Mouse (Mus musculus): Measurements from ENCODE around the gene Scn5a. TPM values are rescaled to one million over a fixed set of nuclear protein-coding genes. Genes with fewer than 3 reads are reported as not detected.

Gene Scn5a
- total and polyA plus RNA-seq, 3 experiments, result 101 to 173 (median 161) TPM

DNA sequence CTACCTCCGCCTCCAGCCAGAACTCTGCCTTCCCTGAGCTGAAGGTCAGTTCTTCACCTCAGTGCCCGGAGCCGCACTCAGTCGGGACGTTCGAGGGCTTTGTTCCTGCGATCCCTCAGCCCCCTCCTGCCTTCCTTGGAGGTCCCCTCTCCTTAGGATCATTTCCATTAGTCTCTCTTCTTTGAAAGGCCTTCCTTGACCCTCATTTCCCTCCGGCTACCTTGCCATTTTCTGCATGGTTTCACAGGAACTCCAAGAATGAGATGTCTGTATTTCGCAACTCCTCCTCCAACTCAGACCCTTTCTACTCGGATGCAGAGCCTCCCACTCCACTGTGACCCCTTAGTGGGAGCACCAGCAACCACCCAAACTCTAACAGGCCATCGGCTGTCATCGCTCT, 31.3 kb downstream of the Scn5a start:
- Histone ChIP-seq H3K27ac (no peak overlapping the region), H3K4me3 (no peak overlapping the region), H3K4me1 (ENCODE audit: control insufficient read depth, insufficient read depth, low read length) (no peaks in the 10 kb centered on the region), H3K9ac (ENCODE audit: low read depth, low read length) (no peak overlapping the region), H3K79me2 (replicated peaks; ENCODE audit: control insufficient read depth, insufficient read depth, low read length) (no peaks in the 10 kb centered on the region), H3K36me3 (ENCODE audit: control insufficient read depth, insufficient read depth, low read length) (no peaks in the 10 kb centered on the region), H3K27me3 (ENCODE audit: control insufficient read depth, insufficient read depth, low read length) (no peaks in the 10 kb centered on the region)
- intact Hi-C loops (cut with DNase I), result no loop called here
- TF ChIP-seq EP300 (IDR thresholded peaks at IDR 0.05; ENCODE audit: insufficient read depth, low read depth, low read length) (no peak), CTCF (IDR thresholded peaks at IDR 0.05) (no peak), POLR2A (IDR thresholded peaks at IDR 0.05; ENCODE audit: insufficient read depth, low read depth, low read length) (no peak)
- 77% methylated on average over 12 of the region's 12 CpGs for WGBS
- no peak for DNase-seq

DNA sequence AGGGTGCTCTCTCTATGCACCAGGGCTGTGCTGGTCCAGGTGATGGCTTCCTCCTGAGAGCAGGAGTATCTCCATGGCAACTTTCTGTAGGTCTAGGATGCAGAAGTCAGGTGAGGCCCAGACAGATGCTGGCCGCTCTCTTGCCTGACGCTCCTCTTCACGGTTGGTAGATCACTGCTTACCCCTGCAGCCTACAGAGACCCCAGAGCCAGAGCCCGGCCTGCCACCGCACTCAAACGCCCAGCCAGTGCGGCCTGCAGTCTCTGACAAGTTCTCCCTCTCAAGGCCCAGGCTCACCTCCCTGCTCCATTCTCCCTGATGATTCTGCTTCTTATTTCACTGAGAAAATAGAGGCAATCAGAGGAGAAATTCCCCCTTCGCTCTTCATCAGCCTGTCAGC, 31.7 kb downstream of the Scn5a start:
- no peak for TF ChIP-seq CTCF (IDR thresholded peaks at IDR 0.05)
- H3K36me3 ChIP-seq (ENCODE audit: control insufficient read depth, insufficient read depth, low read length), result no peaks in the 10 kb centered on the region
- H3K27ac ChIP-seq, result no peak overlapping the region
- H3K27me3 ChIP-seq (ENCODE audit: control insufficient read depth, insufficient read depth, low read length), result no peaks in the 10 kb centered on the region
- 88% methylated on average over 8 of the region's 8 CpGs for WGBS
- H3K9ac ChIP-seq (ENCODE audit: low read depth, low read length), result no peak overlapping the region
- H3K79me2 ChIP-seq (replicated peaks; ENCODE audit: control insufficient read depth, insufficient read depth, low read length), result no peaks in the 10 kb centered on the region
- no peaks in the 10 kb centered on the region for H3K4me1 ChIP-seq (ENCODE audit: control insufficient read depth, insufficient read depth, low read length)
- intact Hi-C loops (cut with DNase I), result no loop called here
- no peak overlapping the region for H3K4me3 ChIP-seq
- DNase-seq, result no peak

DNA sequence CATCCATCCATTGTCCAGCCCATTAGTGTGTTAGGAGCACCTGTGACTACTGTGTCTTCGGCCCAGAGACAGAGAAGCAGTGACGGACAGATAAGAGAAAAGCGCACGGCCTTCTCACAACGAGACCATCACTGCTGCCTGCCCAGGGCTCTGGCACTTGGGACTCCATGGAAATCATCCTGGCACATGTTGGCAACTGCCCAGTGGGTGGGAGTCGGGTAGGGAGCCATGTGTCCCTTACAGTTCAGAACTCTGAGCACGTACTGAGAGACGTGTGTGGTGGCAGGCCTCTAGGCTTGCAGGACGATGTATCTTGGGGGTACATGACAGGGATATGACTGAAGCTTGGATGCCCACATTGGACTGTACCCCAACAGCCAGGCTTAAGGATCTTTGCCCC, 38.1 kb downstream of the Scn5a start:
- DNase-seq, result no peak
- intact Hi-C loops (cut with DNase I), result no loop called here
- Histone ChIP-seq H3K36me3 (ENCODE audit: control insufficient read depth, insufficient read depth, low read length) (no peaks in the 10 kb centered on the region), H3K79me2 (replicated peaks; ENCODE audit: control insufficient read depth, insufficient read depth, low read length) (no peaks in the 10 kb centered on the region), H3K27me3 (ENCODE audit: control insufficient read depth, insufficient read depth, low read length) (no peaks in the 10 kb centered on the region), H3K27ac (no peak overlapping the region), H3K9ac (ENCODE audit: low read depth, low read length) (no peak overlapping the region), H3K4me1 (ENCODE audit: control insufficient read depth, insufficient read depth, low read length) (no peaks in the 10 kb centered on the region), H3K4me3 (no peak overlapping the region)
- WGBS, result 86% methylated on average over 9 of the region's 9 CpGs
- TF ChIP-seq CTCF (IDR thresholded peaks at IDR 0.05), result no peak
- TF ChIP-seq POLR2A (IDR thresholded peaks at IDR 0.05; ENCODE audit: insufficient read depth, low read depth, low read length), result no peak
- TF ChIP-seq EP300 (IDR thresholded peaks at IDR 0.05; ENCODE audit: insufficient read depth, low read depth, low read length), result no peak

DNA sequence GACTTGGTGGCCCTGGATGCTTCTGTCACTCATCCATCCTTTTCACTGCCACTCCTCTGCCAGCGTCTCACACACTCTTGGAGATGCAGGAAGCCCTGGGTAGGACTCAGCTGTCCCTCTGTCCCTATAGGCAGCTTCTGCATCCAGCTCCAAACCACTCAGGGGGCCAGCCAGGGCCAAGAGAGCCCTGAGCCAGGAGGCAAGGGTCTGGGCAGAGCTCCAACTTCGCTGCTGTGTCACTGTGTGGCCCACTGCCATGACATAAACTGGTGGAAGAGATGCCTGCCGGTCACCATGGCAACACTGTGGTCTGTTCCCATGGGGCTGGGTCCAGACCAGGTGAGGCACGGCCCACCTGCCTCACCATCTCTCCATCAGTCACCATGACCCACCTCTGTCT, 41.0 kb downstream of the Scn5a start:
- intact Hi-C loops (cut with DNase I), result no loop called here
- DNase-seq, result peak; percentile 47 to 49
- Histone ChIP-seq H3K27ac (no peak overlapping the region), H3K27me3 (ENCODE audit: control insufficient read depth, insufficient read depth, low read length) (no peaks in the 10 kb centered on the region), H3K79me2 (replicated peaks; ENCODE audit: control insufficient read depth, insufficient read depth, low read length) (no peaks in the 10 kb centered on the region), H3K4me3 (no peak overlapping the region), H3K9ac (ENCODE audit: low read depth, low read length) (no peak overlapping the region), H3K36me3 (ENCODE audit: control insufficient read depth, insufficient read depth, low read length) (no peaks in the 10 kb centered on the region), H3K4me1 (ENCODE audit: control insufficient read depth, insufficient read depth, low read length) (no peaks in the 10 kb centered on the region)
- WGBS, result 44% methylated on average over 4 of the region's 4 CpGs
- no peak for TF ChIP-seq CTCF (IDR thresholded peaks at IDR 0.05)
- no peak for TF ChIP-seq EP300 (IDR thresholded peaks at IDR 0.05; ENCODE audit: insufficient read depth, low read depth, low read length)
- TF ChIP-seq POLR2A (IDR thresholded peaks at IDR 0.05; ENCODE audit: insufficient read depth, low read depth, low read length), result no peak

DNA sequence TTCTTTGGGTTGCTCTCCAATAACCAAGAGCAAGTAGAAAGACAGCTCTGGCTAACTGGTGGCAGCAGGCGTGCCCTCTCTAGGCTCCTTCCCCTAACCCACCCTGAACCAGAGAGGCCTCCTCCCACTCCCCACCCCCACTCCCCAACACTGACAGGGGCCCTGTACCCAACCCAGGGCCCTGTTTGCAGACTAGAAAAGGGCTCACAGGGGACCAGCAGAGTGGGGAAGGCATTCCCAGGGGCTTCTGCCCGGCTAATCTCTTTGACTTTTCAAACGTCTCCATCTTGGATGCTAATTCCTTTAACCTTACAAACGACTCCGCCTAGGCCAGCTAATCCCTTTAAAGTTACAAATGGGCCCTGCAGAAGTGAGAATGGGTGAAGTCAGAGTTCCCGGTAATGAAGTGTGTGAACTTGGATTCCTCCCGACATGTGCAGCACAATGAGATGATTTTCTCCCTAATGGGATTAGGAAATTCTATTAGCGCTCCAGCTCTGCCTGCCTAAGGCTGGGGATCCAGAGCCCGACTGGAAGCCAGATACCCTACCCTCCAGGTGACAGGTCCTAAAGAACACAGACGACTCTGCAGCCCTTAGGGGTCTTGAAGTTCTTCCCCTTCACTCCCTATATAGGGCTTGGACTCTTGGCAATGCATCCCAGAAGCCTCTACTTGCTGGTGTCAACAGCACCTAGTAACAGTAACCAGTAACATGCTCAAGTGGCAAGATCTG, 47.0 kb downstream of the Scn5a start:
- TF ChIP-seq EP300 (IDR thresholded peaks at IDR 0.05; ENCODE audit: insufficient read depth, low read depth, low read length) (no peak), POLR2A (IDR thresholded peaks at IDR 0.05; ENCODE audit: insufficient read depth, low read depth, low read length) (no peak), CTCF (IDR thresholded peaks at IDR 0.05) (no peak)
- H3K79me2 ChIP-seq (replicated peaks; ENCODE audit: control insufficient read depth, insufficient read depth, low read length), result no peaks in the 10 kb centered on the region
- WGBS, result 33% methylated on average over 10 of the region's 10 CpGs

DNA sequence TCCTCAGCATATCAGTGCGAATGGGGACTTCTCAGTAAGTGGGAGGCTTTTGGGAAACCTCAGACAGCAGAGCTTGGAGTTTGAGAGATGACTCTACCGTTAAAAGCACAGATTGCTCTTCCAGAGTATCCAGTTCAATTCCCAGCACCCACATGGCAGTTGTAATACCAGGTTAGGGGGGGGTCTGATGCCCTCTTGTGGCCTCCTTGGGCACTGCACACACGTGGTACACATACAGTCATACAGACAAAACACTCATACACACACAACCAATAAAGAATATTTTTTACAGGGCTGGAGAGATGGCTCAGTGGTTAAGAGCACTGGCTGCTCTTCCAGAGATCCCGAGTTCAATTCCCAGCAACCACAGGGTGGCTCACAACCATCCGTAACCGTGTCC, 54.3 kb downstream of the Scn5a start:
- 88% methylated on average over 6 of the region's 6 CpGs for WGBS
- no peak overlapping the region for H3K27ac ChIP-seq
- H3K4me3 ChIP-seq, result no peak overlapping the region
- TF ChIP-seq POLR2A (IDR thresholded peaks at IDR 0.05; ENCODE audit: insufficient read depth, low read depth, low read length), result no peak
- peak; percentile 34 for TF ChIP-seq CTCF (IDR thresholded peaks at IDR 0.05)
- H3K4me1 ChIP-seq (ENCODE audit: control insufficient read depth, insufficient read depth, low read length), result no peaks in the 10 kb centered on the region
- intact Hi-C loops (cut with DNase I), result no loop called here
- no peaks in the 10 kb centered on the region for H3K27me3 ChIP-seq (ENCODE audit: control insufficient read depth, insufficient read depth, low read length)
- no peak for DNase-seq
- no peaks in the 10 kb centered on the region for H3K79me2 ChIP-seq (replicated peaks; ENCODE audit: control insufficient read depth, insufficient read depth, low read length)
- no peak overlapping the region for H3K9ac ChIP-seq (ENCODE audit: low read depth, low read length)
- H3K36me3 ChIP-seq (ENCODE audit: control insufficient read depth, insufficient read depth, low read length), result no peaks in the 10 kb centered on the region

More for the DNA sequence above, 47.0 kb downstream of the Scn5a start:
- no peaks in the 10 kb centered on the region for H3K36me3 ChIP-seq (ENCODE audit: control insufficient read depth, insufficient read depth, low read length)
- no peak for DNase-seq
- H3K27me3 ChIP-seq (ENCODE audit: control insufficient read depth, insufficient read depth, low read length), result no peaks in the 10 kb centered on the region
- no peak overlapping the region for H3K9ac ChIP-seq (ENCODE audit: low read depth, low read length)
- intact Hi-C loops (cut with DNase I), result no loop called here
- no peak overlapping the region for H3K27ac ChIP-seq
- H3K4me3 ChIP-seq, result no peak overlapping the region
- H3K4me1 ChIP-seq (ENCODE audit: control insufficient read depth, insufficient read depth, low read length), result no peaks in the 10 kb centered on the region
